Mouse (Mus musculus): Measurements from ENCODE around the gene Gm11983.

- TF ChIP-seq EP300 (optimal IDR thresholded peaks at IDR 0.05) (no peak), CTCF (IDR thresholded peaks at IDR 0.05; ENCODE audit: low read depth) (no peak)
Measured at GRCm38 (mm10) chr11:6833731-6834130, 3.7 kb downstream of the Gm11983 start.
